Mouse (Mus musculus): ENCODE results near the gene Gm10273. TPM values are rescaled to one million over a fixed set of nuclear protein-coding genes. Genes with fewer than 3 reads are reported as not detected.
"Not testable (repeated sequence)": the region's sequence is repeated elsewhere in the genome, so short reads cannot be mapped to it uniquely, and the experiment has no call there.

Gm10273 gene
- polyA plus RNA-seq, 1 experiment from 2014 or later = 5.6 TPM

DNA sequence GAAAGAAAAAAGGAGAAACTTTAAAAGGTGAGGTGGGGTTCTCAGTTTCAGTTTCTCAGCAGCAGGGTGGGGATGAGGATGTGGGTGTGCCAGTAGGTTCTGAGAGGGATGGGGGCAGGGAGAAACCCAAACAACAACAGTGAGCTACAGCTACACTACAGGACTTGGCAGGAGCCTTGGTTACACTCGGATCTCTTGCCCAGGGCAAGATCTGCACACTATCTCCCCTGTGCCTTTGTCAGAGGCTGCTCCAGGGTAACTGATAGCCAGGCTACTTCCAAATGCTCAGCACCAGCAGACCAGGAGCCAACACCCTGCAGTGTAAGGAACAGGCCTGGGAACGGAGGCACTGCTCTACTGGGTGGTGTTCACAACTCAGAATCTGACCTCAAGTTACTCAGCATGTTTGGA, 15.0 kb upstream of the Gm10273 start:
- Histone ChIP-seq H3K9me3 (replicated peaks; ENCODE audit: control insufficient read depth, low read length) (no peaks in the 10 kb centered on the region; the same call in 1 of the 2 replicates), H3K27ac (ENCODE audit: low read length) (peak overlapping the region; percentile 21; the same call in 1 of the 2 replicates), H3K9ac (ENCODE audit: low read depth, low read length) (0 out of 2 replicates have a peak overlapping the region, but pooled peaks have one; percentile 12), H3K4me3 (ENCODE audit: low read depth, low read length) (no peak overlapping the region), H3K36me3 (ENCODE audit: control insufficient read depth, insufficient read depth) (no peaks in the 10 kb centered on the region), H3K4me1 (ENCODE audit: control insufficient read depth, low read depth, low read length) (peaks cover 12% of the 10 kb centered on the region), H3K4me2 (ENCODE audit: low read depth, low read length) (peak overlapping the region; percentile 24; the same call in 1 of the 2 replicates), H3K27me3 (ENCODE audit: control insufficient read depth, insufficient read depth, low read depth, low read length) (no peaks in the 10 kb centered on the region)
- peak; percentile 72 for ATAC-seq (ENCODE audit: low read depth)
- WGBS (ENCODE audit: insufficient replicate concordance) = 35% methylated on average over 2 of the region's 2 CpGs

DNA sequence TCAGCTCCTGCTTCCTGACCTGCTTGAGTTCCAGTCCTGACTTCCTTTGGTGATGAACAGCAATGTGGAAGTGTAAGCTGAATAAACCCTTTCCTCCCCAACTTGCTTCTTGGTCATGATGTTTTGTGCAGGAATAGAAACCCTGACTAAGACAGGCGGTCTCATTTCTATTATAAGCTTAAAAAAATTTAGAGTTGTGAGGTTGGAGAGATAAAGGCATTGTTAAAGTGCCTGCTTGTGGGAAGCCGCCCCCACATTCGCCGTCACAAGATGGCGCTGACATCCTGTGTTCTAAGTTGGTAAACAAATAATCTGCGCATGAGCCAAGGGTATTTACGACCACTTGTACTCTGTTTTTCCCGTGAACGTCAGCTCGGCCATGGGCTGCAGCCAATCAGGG, 13.9 kb upstream of the Gm10273 start:
- H3K4me2 ChIP-seq (ENCODE audit: low read depth, low read length); H3K27me3 ChIP-seq (ENCODE audit: control insufficient read depth, insufficient read depth, low read depth, low read length); H3K9me3 ChIP-seq (replicated peaks; ENCODE audit: control insufficient read depth, low read length); H3K4me3 ChIP-seq (ENCODE audit: low read depth, low read length); ATAC-seq (ENCODE audit: low read depth); H3K27ac ChIP-seq (ENCODE audit: low read length); H3K36me3 ChIP-seq (ENCODE audit: control insufficient read depth, insufficient read depth); H3K9ac ChIP-seq (ENCODE audit: low read depth, low read length): not testable (repeated sequence)
- WGBS (ENCODE audit: insufficient replicate concordance) = 70% methylated on average over 6 of the region's 10 CpGs
- peaks cover 12% of the 10 kb centered on the region for H3K4me1 ChIP-seq (ENCODE audit: control insufficient read depth, low read depth, low read length)

DNA sequence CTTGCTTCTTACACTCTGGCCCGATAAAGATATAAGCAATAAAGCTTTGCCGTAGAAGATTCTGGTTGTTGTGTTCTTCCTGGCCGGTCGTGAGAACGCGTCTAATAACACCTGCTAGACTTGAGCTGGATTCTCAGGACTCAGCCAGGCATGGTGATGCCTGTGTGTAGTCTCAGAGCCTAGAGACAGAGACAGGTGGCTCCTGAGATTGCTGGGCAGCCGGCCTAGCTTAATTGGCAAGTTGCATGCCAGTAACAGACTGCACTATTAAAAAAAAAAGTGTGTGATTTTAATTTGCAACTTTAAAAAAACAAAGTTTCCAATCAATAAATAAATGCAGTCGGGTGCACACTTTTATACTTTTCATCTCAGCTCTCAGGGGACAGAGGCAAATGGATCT, 8.5 kb upstream of the Gm10273 start:
- Histone ChIP-seq H3K27me3 (ENCODE audit: control insufficient read depth, insufficient read depth, low read depth, low read length) (no peaks in the 10 kb centered on the region), H3K4me3 (ENCODE audit: low read depth, low read length) (no peak overlapping the region), H3K9ac (ENCODE audit: low read depth, low read length) (no peak overlapping the region), H3K4me1 (ENCODE audit: control insufficient read depth, low read depth, low read length) (no peaks in the 10 kb centered on the region), H3K27ac (ENCODE audit: low read length) (no peak overlapping the region), H3K9me3 (replicated peaks; ENCODE audit: control insufficient read depth, low read length) (no peaks in the 10 kb centered on the region), H3K36me3 (ENCODE audit: control insufficient read depth, insufficient read depth) (no peaks in the 10 kb centered on the region), H3K4me2 (ENCODE audit: low read depth, low read length) (no peak overlapping the region)
- ATAC-seq (ENCODE audit: low read depth) = no peak
- WGBS (ENCODE audit: insufficient replicate concordance) = 74% methylated on average over 7 of the region's 8 CpGs

DNA sequence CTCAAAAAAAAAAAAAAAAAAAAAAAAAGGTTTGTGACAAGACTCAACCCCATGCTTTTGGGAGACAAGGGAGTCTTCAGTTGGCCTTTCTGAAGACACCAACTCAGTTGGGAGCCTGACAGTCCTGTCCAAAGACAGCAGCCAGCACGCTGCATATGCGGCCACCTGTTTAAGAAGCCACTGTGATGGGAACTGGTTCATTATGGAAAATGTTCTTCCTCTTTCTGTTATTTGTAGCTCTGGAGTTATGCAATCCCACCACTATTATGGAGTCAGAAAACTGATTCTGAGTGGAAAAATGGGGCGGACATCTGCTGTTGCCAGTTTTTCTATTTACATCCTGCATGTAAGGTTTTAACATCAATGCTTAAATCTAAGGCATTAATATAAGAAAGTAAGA, 5.8 kb upstream of the Gm10273 start:
- H3K4me3 ChIP-seq (ENCODE audit: low read depth, low read length) = no peak overlapping the region
- no peak overlapping the region for H3K9ac ChIP-seq (ENCODE audit: low read depth, low read length)
- 78% methylated on average over 3 of the region's 3 CpGs for WGBS (ENCODE audit: insufficient replicate concordance)
- H3K27ac ChIP-seq (ENCODE audit: low read length) = no peak overlapping the region
- H3K4me2 ChIP-seq (ENCODE audit: low read depth, low read length) = no peak overlapping the region
- no peak for ATAC-seq (ENCODE audit: low read depth)
- no peaks in the 10 kb centered on the region for H3K27me3 ChIP-seq (ENCODE audit: control insufficient read depth, insufficient read depth, low read depth, low read length)
- H3K36me3 ChIP-seq (ENCODE audit: control insufficient read depth, insufficient read depth) = no peaks in the 10 kb centered on the region
- no peaks in the 10 kb centered on the region for H3K4me1 ChIP-seq (ENCODE audit: control insufficient read depth, low read depth, low read length)
- H3K9me3 ChIP-seq (replicated peaks; ENCODE audit: control insufficient read depth, low read length) = no peaks in the 10 kb centered on the region

DNA sequence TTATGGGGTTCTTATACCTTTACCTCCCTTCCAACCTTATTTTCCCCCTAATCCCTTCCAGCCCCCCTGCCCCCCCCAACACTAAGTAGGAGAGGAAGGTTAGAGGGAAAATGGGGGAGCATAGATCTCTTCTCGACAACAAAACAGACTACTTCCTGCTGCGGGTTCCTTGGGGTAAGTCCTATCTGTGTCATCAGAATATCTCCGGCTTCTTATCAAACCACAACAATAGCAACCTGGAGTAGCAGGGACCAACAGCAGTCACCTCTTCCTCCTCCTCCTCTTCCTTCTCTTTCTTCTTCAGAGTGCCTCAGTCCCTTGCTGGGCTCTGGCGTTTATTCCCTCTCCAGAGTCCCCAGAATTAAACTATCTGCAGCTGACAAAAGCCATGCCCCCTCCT, 3.5 kb upstream of the Gm10273 start:
- ATAC-seq (ENCODE audit: low read depth) = no peak

DNA sequence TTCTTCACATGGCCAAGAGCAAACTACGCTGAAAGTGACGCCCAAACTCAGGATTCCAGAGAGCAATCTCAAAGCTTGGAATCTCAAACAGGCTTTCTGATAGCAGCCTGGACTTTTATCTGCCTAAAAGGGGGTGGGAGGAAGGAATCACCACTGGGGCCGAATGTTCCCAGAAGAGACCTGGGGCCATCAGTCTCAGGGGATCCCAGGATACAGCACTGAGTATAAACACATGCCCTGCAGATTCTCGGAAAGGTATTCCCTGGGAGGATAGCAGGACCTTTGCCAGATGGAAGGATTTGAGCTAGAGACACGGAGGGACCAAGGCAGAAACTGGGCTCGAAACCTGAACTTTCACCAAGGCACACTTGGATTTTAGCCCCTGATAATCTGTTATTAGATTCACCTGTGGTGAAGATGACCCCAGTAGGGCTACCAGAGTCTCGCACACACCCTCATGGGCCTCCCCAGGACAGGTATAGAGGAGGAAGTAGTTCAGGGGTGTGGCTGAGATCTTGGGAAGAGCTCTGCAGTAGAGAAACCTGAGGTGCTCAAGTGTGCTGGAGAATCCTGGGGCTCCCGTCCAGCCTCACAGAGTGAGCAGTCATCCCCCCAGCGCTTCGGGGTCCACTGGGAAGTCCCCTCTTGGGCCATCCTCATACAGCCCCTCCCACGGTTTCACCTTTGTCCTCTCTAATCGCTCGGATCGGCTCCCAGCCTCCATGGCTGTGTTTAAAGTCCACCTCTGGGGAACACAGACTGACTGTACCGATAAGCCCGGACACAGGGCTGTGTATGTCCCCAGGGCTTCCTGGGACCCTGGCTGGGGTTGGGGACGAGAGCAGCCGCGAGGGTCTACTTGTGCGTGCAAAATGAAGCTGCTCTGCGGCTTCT, 7.7 kb downstream of the Gm10273 start, which contains the start of gene Pla2g12b:
Gene Pla2g12b (plus strand): TSS at position 762 of the 894 bp plus-strand sequence.
- 49% methylated on average over 21 of the region's 21 CpGs for WGBS (ENCODE audit: insufficient replicate concordance)
- Histone ChIP-seq H3K27me3 (ENCODE audit: control insufficient read depth, insufficient read depth, low read depth, low read length) (no peaks in the 10 kb centered on the region), H3K4me2 (ENCODE audit: low read depth, low read length) (peak within 1 kb of the TSS; percentile 42), H3K4me1 (ENCODE audit: control insufficient read depth, low read depth, low read length) (no peaks in the 10 kb centered on the region; the same call in 1 of the 2 replicates), H3K4me3 (ENCODE audit: low read depth, low read length) (peak within 1 kb of the TSS; percentile 57), H3K9ac (ENCODE audit: low read depth, low read length) (peak within 1 kb of the TSS; percentile 34), H3K9me3 (replicated peaks; ENCODE audit: control insufficient read depth, low read length) (no peaks in the 10 kb centered on the region), H3K27ac (ENCODE audit: low read length) (peak within 1 kb of the TSS; percentile 67), H3K36me3 (ENCODE audit: control insufficient read depth, insufficient read depth) (no peaks in the 10 kb centered on the region)
- peak; percentile 91 for ATAC-seq (ENCODE audit: low read depth)

More for the DNA sequence above, 3.5 kb upstream of the Gm10273 start:
- no peak overlapping the region for H3K4me2 ChIP-seq (ENCODE audit: low read depth, low read length)
- H3K9me3 ChIP-seq (replicated peaks; ENCODE audit: control insufficient read depth, low read length) = no peaks in the 10 kb centered on the region
- no peaks in the 10 kb centered on the region for H3K4me1 ChIP-seq (ENCODE audit: control insufficient read depth, low read depth, low read length)
- no peak overlapping the region for H3K27ac ChIP-seq (ENCODE audit: low read length)
- no peak overlapping the region for H3K9ac ChIP-seq (ENCODE audit: low read depth, low read length)
- WGBS (ENCODE audit: insufficient replicate concordance) = 5% methylated on average over 4 of the region's 4 CpGs
- no peak overlapping the region for H3K4me3 ChIP-seq (ENCODE audit: low read depth, low read length)
- no peaks in the 10 kb centered on the region for H3K36me3 ChIP-seq (ENCODE audit: control insufficient read depth, insufficient read depth)
- H3K27me3 ChIP-seq (ENCODE audit: control insufficient read depth, insufficient read depth, low read depth, low read length) = no peaks in the 10 kb centered on the region

DNA sequence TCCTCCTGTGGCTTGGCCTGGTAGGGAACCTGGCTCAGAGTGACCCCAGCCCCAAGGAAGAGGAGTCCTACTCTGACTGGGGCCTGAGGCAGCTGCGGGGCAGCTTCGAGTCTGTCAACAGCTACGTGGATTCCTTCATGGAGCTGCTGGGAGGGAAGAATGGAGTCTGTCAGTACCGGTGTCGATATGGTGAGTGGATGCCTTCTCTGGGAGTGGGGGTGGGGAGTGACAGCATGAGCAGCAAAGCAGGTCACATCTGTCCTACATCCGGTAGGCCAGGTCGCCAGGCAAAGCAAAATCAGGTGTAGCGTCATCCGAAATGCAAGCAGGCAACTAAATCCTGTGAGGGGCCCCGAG, 8.3 kb downstream of the Gm10273 start:
- peak overlapping the region; percentile 57 for H3K4me3 ChIP-seq (ENCODE audit: low read depth, low read length)
- 54% methylated on average over 10 of the region's 10 CpGs for WGBS (ENCODE audit: insufficient replicate concordance)
- H3K36me3 ChIP-seq (ENCODE audit: control insufficient read depth, insufficient read depth) = no peaks in the 10 kb centered on the region
- H3K27ac ChIP-seq (ENCODE audit: low read length) = peak overlapping the region; percentile 67
- H3K9me3 ChIP-seq (replicated peaks; ENCODE audit: control insufficient read depth, low read length) = no peaks in the 10 kb centered on the region
- H3K4me2 ChIP-seq (ENCODE audit: low read depth, low read length) = peak overlapping the region; percentile 42
- no peaks in the 10 kb centered on the region for H3K27me3 ChIP-seq (ENCODE audit: control insufficient read depth, insufficient read depth, low read depth, low read length)
- no peaks in the 10 kb centered on the region; the same call in 1 of the 2 replicates for H3K4me1 ChIP-seq (ENCODE audit: control insufficient read depth, low read depth, low read length)
- peak; percentile 64 for ATAC-seq (ENCODE audit: low read depth)
- H3K9ac ChIP-seq (ENCODE audit: low read depth, low read length) = peak overlapping the region; percentile 34

DNA sequence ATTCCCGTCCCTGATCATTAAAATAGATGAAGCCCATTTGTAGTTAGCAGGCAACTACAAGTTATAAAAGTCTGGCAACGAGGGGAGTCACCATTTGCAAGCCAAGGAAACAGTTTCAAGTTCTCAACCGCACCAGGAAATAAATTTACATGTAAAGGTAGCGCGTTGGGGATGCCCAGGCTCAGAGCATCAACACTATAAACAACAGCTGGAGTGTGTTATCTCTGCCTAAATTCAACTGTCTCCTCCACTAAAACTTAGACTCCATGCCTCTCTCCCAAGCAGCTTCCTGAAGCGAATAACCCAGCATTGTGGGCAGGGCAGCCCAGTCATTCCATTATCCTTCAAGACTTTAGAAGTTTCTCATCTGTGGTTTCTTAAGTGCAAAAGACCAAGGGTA, 13.1 kb downstream of the Gm10273 start:
- Histone ChIP-seq H3K4me3 (ENCODE audit: low read depth, low read length) (no peak overlapping the region), H3K27me3 (ENCODE audit: control insufficient read depth, insufficient read depth, low read depth, low read length) (no peaks in the 10 kb centered on the region), H3K9me3 (replicated peaks; ENCODE audit: control insufficient read depth, low read length) (no peaks in the 10 kb centered on the region), H3K4me1 (ENCODE audit: control insufficient read depth, low read depth, low read length) (no peaks in the 10 kb centered on the region), H3K9ac (ENCODE audit: low read depth, low read length) (no peak overlapping the region), H3K36me3 (ENCODE audit: control insufficient read depth, insufficient read depth) (no peaks in the 10 kb centered on the region), H3K27ac (ENCODE audit: low read length) (no peak overlapping the region), H3K4me2 (ENCODE audit: low read depth, low read length) (no peak overlapping the region)
- WGBS (ENCODE audit: insufficient replicate concordance) = 30% methylated on average over 6 of the region's 6 CpGs
- no peak for ATAC-seq (ENCODE audit: low read depth)

DNA sequence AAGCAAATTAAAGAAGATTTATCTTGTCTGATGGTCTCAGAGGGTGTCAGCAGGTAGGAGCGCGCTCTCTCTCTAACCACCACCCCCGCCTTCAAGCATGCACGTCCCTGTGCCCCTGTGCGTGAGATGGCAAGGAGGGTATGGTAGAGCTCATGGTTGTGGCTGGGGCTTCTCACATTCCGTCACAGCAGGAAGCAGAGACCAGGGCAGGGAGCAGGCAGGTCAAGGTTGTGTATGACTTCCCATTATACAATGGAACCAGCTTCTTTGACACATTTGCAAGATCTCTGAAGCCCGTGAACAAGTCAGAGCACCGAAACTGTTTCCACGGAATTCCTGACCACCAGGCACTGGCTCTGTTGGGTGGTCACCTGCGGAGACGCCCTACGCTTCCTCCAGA, 14.8 kb downstream of the Gm10273 start:
- Histone ChIP-seq H3K36me3 (ENCODE audit: control insufficient read depth, insufficient read depth) (no peaks in the 10 kb centered on the region), H3K9ac (ENCODE audit: low read depth, low read length) (no peak overlapping the region), H3K4me2 (ENCODE audit: low read depth, low read length) (no peak overlapping the region), H3K4me1 (ENCODE audit: control insufficient read depth, low read depth, low read length) (no peaks in the 10 kb centered on the region), H3K27me3 (ENCODE audit: control insufficient read depth, insufficient read depth, low read depth, low read length) (no peaks in the 10 kb centered on the region), H3K4me3 (ENCODE audit: low read depth, low read length) (no peak overlapping the region), H3K9me3 (replicated peaks; ENCODE audit: control insufficient read depth, low read length) (no peaks in the 10 kb centered on the region), H3K27ac (ENCODE audit: low read length) (no peak overlapping the region)
- no peak for ATAC-seq (ENCODE audit: low read depth)
- 63% methylated on average over 12 of the region's 12 CpGs for WGBS (ENCODE audit: insufficient replicate concordance)

Measured in liver, embryonic 16.5 days (tissue).